Mouse (Mus musculus): ENCODE data around the gene Bin2. TPM values are rescaled to one million over a fixed set of nuclear protein-coding genes. Genes with fewer than 3 reads are reported as not detected.
"Not testable (repeated sequence)": the region's sequence is repeated elsewhere in the genome, so short reads cannot be mapped to it uniquely, and the experiment has no call there.

Gene Bin2
- polyA plus RNA-seq, 1 experiment from 2014 or later: 1.3 TPM

- no peak overlapping the region for H3K4me3 ChIP-seq (replicated peaks)
- H3K4me2 ChIP-seq (replicated peaks): 0 out of 2 replicates have a peak overlapping the region, but pooled peaks have one; percentile 6
- no peak overlapping the region for H3K27ac ChIP-seq
- ATAC-seq: no peak
- H3K4me1 ChIP-seq (replicated peaks): peaks cover 9% of the 10 kb centered on the region
- 4% methylated on average over 11 of the region's 11 CpGs for WGBS
- no peaks in the 10 kb centered on the region for H3K36me3 ChIP-seq
- H3K9ac ChIP-seq (replicated peaks): no peak overlapping the region
- H3K27me3 ChIP-seq: peaks cover 12% of the 10 kb centered on the region; the same call in 1 of the 2 replicates
- no peaks in the 10 kb centered on the region for H3K9me3 ChIP-seq
Measured at GRCm38 (mm10) chr15:100627774-100628370, 41.5 kb downstream of the Bin2 start.

GRCm38 (mm10) chr15:100627287-100627686 is 42.1 kb downstream of the Bin2 start:
- Histone ChIP-seq H3K27me3 (0 out of 2 replicates have a peak, but pooled peaks cover 6% of the 10 kb centered on the region), H3K27ac (no peak overlapping the region), H3K4me3 (replicated peaks) (no peak overlapping the region), H3K4me2 (replicated peaks) (no peak overlapping the region), H3K36me3 (no peaks in the 10 kb centered on the region), H3K4me1 (replicated peaks) (peaks cover 9% of the 10 kb centered on the region), H3K9ac (replicated peaks) (no peak overlapping the region), H3K9me3 (no peaks in the 10 kb centered on the region)
- ATAC-seq: no peak
- WGBS: 21% methylated on average over 10 of the region's 10 CpGs

- Histone ChIP-seq H3K9me3 (no peaks in the 10 kb centered on the region), H3K4me3 (replicated peaks) (no peak overlapping the region), H3K9ac (replicated peaks) (no peak overlapping the region), H3K27me3 (no peaks in the 10 kb centered on the region), H3K36me3 (peaks cover 23% of the 10 kb centered on the region), H3K27ac (no peak overlapping the region), H3K4me2 (replicated peaks) (no peak overlapping the region), H3K4me1 (replicated peaks) (peaks cover 9% of the 10 kb centered on the region)
- no peak for ATAC-seq
- whole genome bisulfite sequencing: 91% methylated on average over 3 of the region's 3 CpGs
Measured at GRCm38 (mm10) chr15:100624435-100624834, 44.9 kb downstream of the Bin2 start.

GRCm38 (mm10) chr15:100623754-100624153 is 45.6 kb downstream of the Bin2 start:
- Histone ChIP-seq H3K27ac (no peak overlapping the region), H3K4me2 (replicated peaks) (no peak overlapping the region), H3K4me3 (replicated peaks) (no peak overlapping the region), H3K36me3 (peaks cover 30% of the 10 kb centered on the region), H3K4me1 (replicated peaks) (peaks cover 9% of the 10 kb centered on the region), H3K9me3 (no peaks in the 10 kb centered on the region), H3K27me3 (no peaks in the 10 kb centered on the region), H3K9ac (replicated peaks) (no peak overlapping the region)
- no peak for ATAC-seq
- 88% methylated on average over 9 of the region's 9 CpGs for WGBS

- Histone ChIP-seq H3K4me3 (replicated peaks) (no peak overlapping the region), H3K9ac (replicated peaks) (no peak overlapping the region), H3K4me2 (replicated peaks) (no peak overlapping the region), H3K27me3 (no peaks in the 10 kb centered on the region), H3K27ac (no peak overlapping the region), H3K9me3 (no peaks in the 10 kb centered on the region), H3K4me1 (replicated peaks) (no peaks in the 10 kb centered on the region), H3K36me3 (peaks cover 44% of the 10 kb centered on the region)
- WGBS: 88% methylated on average over 7 of the region's 7 CpGs
- no peak for ATAC-seq
Measured at GRCm38 (mm10) chr15:100622164-100622563, 47.2 kb downstream of the Bin2 start.

GRCm38 (mm10) chr15:100621671-100622070 is 47.7 kb downstream of the Bin2 start:
- ATAC-seq: not testable (repeated sequence)
- 77% methylated on average over 9 of the region's 9 CpGs for WGBS

GRCm38 (mm10) chr15:100619200-100619599 is 50.2 kb downstream of the Bin2 start:
- WGBS: 93% methylated on average over 7 of the region's 7 CpGs
- Histone ChIP-seq H3K4me2 (replicated peaks) (no peak overlapping the region), H3K4me3 (replicated peaks) (no peak overlapping the region), H3K9me3 (no peaks in the 10 kb centered on the region), H3K27ac (no peak overlapping the region), H3K4me1 (replicated peaks) (peaks cover 15% of the 10 kb centered on the region), H3K36me3 (peaks cover 44% of the 10 kb centered on the region), H3K27me3 (no peaks in the 10 kb centered on the region), H3K9ac (replicated peaks) (no peak overlapping the region)
- ATAC-seq: no peak

More at GRCm38 (mm10) chr15:100621671-100622070, 47.7 kb downstream of the Bin2 start:
- not testable (repeated sequence) for H3K9ac ChIP-seq (replicated peaks); H3K27me3 ChIP-seq; H3K4me2 ChIP-seq (replicated peaks); H3K27ac ChIP-seq; H3K4me3 ChIP-seq (replicated peaks); H3K9me3 ChIP-seq; H3K4me1 ChIP-seq (replicated peaks)
- H3K36me3 ChIP-seq: peaks cover 44% of the 10 kb centered on the region

- under 1% methylated on average over 19 of the region's 19 CpGs for WGBS
- peak overlapping the region; percentile 86 for H3K4me3 ChIP-seq (replicated peaks)
- ATAC-seq: peak; percentile 46
- H3K36me3 ChIP-seq: peaks cover 37% of the 10 kb centered on the region
- peak overlapping the region; percentile 88 for H3K9ac ChIP-seq (replicated peaks)
- H3K4me1 ChIP-seq (replicated peaks): peaks cover 25% of the 10 kb centered on the region
- H3K27me3 ChIP-seq: 0 out of 2 replicates have a peak, but pooled peaks cover 4% of the 10 kb centered on the region
- no peaks in the 10 kb centered on the region for H3K9me3 ChIP-seq
- H3K4me2 ChIP-seq (replicated peaks): peak overlapping the region; percentile 87
- H3K27ac ChIP-seq: peak overlapping the region; percentile 96
Measured at GRCm38 (mm10) chr15:100616221-100616620, 53.1 kb downstream of the Bin2 start.

- ATAC-seq: peak; percentile 91
- peaks cover 35% of the 10 kb centered on the region for H3K36me3 ChIP-seq
- under 1% methylated on average over 41 of the region's 43 CpGs for WGBS
Measured at GRCm38 (mm10) chr15:100615825-100616220, 53.5 kb downstream of the Bin2 start.

GRCm38 (mm10) chr15:100614996-100615824 is 54.1 kb downstream of the Bin2 start, which contains the start of gene Dazap2:
Dazap2 (plus strand) TSS chr15:100615349.
- Histone ChIP-seq H3K9ac (replicated peaks) (peak within 1 kb of the TSS; percentile 88), H3K4me3 (replicated peaks) (peak within 1 kb of the TSS; percentile 86), H3K4me1 (replicated peaks) (peaks cover 25% of the 10 kb centered on the region), H3K27ac (peak within 1 kb of the TSS; percentile 96), H3K4me2 (replicated peaks) (peak within 1 kb of the TSS; percentile 87), H3K36me3 (peaks cover 28% of the 10 kb centered on the region), H3K27me3 (0 out of 2 replicates have a peak, but pooled peaks cover 4% of the 10 kb centered on the region), H3K9me3 (no peaks in the 10 kb centered on the region)
- peak; percentile 78 for ATAC-seq
- under 1% methylated on average over 85 of the region's 99 CpGs for WGBS

More at GRCm38 (mm10) chr15:100615825-100616220, 53.5 kb downstream of the Bin2 start:
- H3K9ac ChIP-seq (replicated peaks): peak overlapping the region; percentile 88
- H3K4me2 ChIP-seq (replicated peaks): peak overlapping the region; percentile 87
- H3K27ac ChIP-seq: peak overlapping the region; percentile 96
- H3K4me3 ChIP-seq (replicated peaks): peak overlapping the region; percentile 86
- no peaks in the 10 kb centered on the region for H3K9me3 ChIP-seq
- H3K4me1 ChIP-seq (replicated peaks): peaks cover 25% of the 10 kb centered on the region
- H3K27me3 ChIP-seq: 0 out of 2 replicates have a peak, but pooled peaks cover 4% of the 10 kb centered on the region

GRCm38 (mm10) chr15:100614218-100614995 is 54.9 kb downstream of the Bin2 start:
- H3K36me3 ChIP-seq: peaks cover 20% of the 10 kb centered on the region
- H3K9me3 ChIP-seq: no peaks in the 10 kb centered on the region
- H3K9ac ChIP-seq (replicated peaks): peak overlapping the region; percentile 88
- peak overlapping the region; percentile 96 for H3K27ac ChIP-seq
- 10% methylated on average over 43 of the region's 43 CpGs for WGBS
- H3K27me3 ChIP-seq: 0 out of 2 replicates have a peak, but pooled peaks cover 4% of the 10 kb centered on the region
- H3K4me3 ChIP-seq (replicated peaks): peak overlapping the region; percentile 86
- no peak; the same call in 1 of the 2 replicates for ATAC-seq
- H3K4me2 ChIP-seq (replicated peaks): peak overlapping the region; percentile 81
- peaks cover 25% of the 10 kb centered on the region for H3K4me1 ChIP-seq (replicated peaks)

Data from midbrain, embryonic 13.5 days (tissue).